Mouse (Mus musculus): Measurements from ENCODE around the gene Cd47. TPM values are rescaled to one million over a fixed set of nuclear protein-coding genes. Genes with fewer than 3 reads are reported as not detected.

Cd47 gene
- polyA plus RNA-seq, 1 experiment from 2014 or later: 96.3 TPM

DNA sequence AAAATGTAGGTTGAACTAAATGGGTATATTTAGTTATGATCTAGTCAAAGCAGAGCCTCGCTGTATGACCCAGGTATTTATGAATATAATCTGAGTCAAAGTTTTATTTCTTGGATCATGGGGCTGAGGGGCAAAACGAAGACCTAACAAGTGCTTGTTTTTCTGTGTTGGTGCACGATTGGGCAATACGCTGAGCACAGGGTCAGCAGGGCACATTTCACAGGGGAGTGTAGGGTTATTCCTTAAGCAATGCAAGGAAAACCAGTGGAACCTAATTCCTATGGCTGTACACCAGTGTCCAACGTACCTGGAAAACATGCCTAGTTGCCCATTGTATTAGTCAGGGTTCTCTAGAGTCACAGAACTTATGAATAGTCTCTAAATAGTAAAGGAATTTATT lies 12.6 kb upstream of the Cd47 start:
- DNase-seq: no peak
- WGBS: 87% methylated on average over 5 of the region's 5 CpGs

GRCm38 (mm10) chr16:49790575-49791465 lies 9.5 kb upstream of the Cd47 start:
- H3K36me3 ChIP-seq (ENCODE audit: insufficient read depth): no peaks in the 10 kb centered on the region
- no peak overlapping the region for H3K4me3 ChIP-seq (ENCODE audit: low read depth, low read length)
- no peak for TF ChIP-seq CTCF (IDR thresholded peaks at IDR 0.05; ENCODE audit: low read depth)
- no peak overlapping the region for H3K27ac ChIP-seq (ENCODE audit: low read depth)
- no peaks in the 10 kb centered on the region for H3K27me3 ChIP-seq (ENCODE audit: insufficient read depth, low read length)
- no peaks in the 10 kb centered on the region for H3K9me3 ChIP-seq (ENCODE audit: low read depth, low read length)
- H3K4me2 ChIP-seq: no peak overlapping the region
- no peak for DNase-seq
- no peak for ATAC-seq (ENCODE audit: insufficient read depth)
- H3K4me1 ChIP-seq (ENCODE audit: insufficient read depth): peaks cover 5% of the 10 kb centered on the region; the same call in 1 of the 2 replicates
- 86% methylated on average over 9 of the region's 9 CpGs for WGBS
- no peak overlapping the region for H3K9ac ChIP-seq

More for the DNA sequence above, 12.6 kb upstream of the Cd47 start:
- no peaks in the 10 kb centered on the region for H3K27me3 ChIP-seq (ENCODE audit: insufficient read depth, low read length)
- ATAC-seq (ENCODE audit: insufficient read depth): no peak
- H3K9me3 ChIP-seq (ENCODE audit: low read depth, low read length): no peaks in the 10 kb centered on the region
- no peak overlapping the region for H3K4me2 ChIP-seq
- H3K4me1 ChIP-seq (ENCODE audit: insufficient read depth): peaks cover 2% of the 10 kb centered on the region; the same call in 1 of the 2 replicates
- no peak overlapping the region for H3K27ac ChIP-seq (ENCODE audit: low read depth)
- no peaks in the 10 kb centered on the region for H3K36me3 ChIP-seq (ENCODE audit: insufficient read depth)
- H3K4me3 ChIP-seq (ENCODE audit: low read depth, low read length): no peak overlapping the region
- TF ChIP-seq CTCF (IDR thresholded peaks at IDR 0.05; ENCODE audit: low read depth): no peak
- no peak overlapping the region for H3K9ac ChIP-seq

DNA sequence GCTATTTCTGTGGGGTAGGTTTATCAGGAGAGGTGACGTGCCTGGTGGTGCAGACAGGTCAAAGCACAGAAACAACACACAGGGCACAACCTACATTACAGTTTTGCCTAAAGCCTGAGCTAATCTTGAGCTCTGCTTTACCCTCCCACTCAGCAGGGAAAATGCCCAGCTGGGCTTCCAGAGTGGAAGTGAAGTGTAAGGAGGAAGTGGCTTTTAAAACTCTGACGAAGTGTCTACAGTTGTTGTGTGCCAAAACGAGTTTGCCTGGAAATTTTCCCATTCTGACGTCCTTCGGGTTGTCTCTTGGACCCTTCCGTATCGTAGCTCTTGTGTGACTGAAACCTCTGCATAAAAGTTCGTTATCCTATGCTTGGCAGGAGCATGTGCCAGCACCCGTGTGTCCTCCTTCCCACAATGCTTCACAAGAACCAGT lies 7.9 kb upstream of the Cd47 start:
- no peak overlapping the region for H3K27ac ChIP-seq (ENCODE audit: low read depth)
- no peaks in the 10 kb centered on the region for H3K27me3 ChIP-seq (ENCODE audit: insufficient read depth, low read length)
- no peaks in the 10 kb centered on the region for H3K36me3 ChIP-seq (ENCODE audit: insufficient read depth)
- TF ChIP-seq CTCF (IDR thresholded peaks at IDR 0.05; ENCODE audit: low read depth): no peak
- ATAC-seq (ENCODE audit: insufficient read depth) (peak; percentile 80), DNase-seq (peak; percentile 84)
- no peak overlapping the region for H3K9ac ChIP-seq
- peaks cover 5% of the 10 kb centered on the region; the same call in 1 of the 2 replicates for H3K4me1 ChIP-seq (ENCODE audit: insufficient read depth)
- no peak overlapping the region for H3K4me2 ChIP-seq
- H3K9me3 ChIP-seq (ENCODE audit: low read depth, low read length): no peaks in the 10 kb centered on the region
- no peak overlapping the region for H3K4me3 ChIP-seq (ENCODE audit: low read depth, low read length)
- 34% methylated on average over 9 of the region's 9 CpGs for WGBS

GRCm38 (mm10) chr16:49793596-49793995 lies 6.7 kb upstream of the Cd47 start:
- no peak for TF ChIP-seq CTCF (IDR thresholded peaks at IDR 0.05; ENCODE audit: low read depth)
- H3K27me3 ChIP-seq (ENCODE audit: insufficient read depth, low read length): no peaks in the 10 kb centered on the region
- DNase-seq (no peak), ATAC-seq (ENCODE audit: insufficient read depth) (no peak)
- peaks cover 5% of the 10 kb centered on the region; the same call in 1 of the 2 replicates for H3K4me1 ChIP-seq (ENCODE audit: insufficient read depth)
- WGBS: 82% methylated on average over 9 of the region's 9 CpGs
- H3K9ac ChIP-seq: no peak overlapping the region
- H3K4me2 ChIP-seq: no peak overlapping the region
- H3K27ac ChIP-seq (ENCODE audit: low read depth): no peak overlapping the region
- no peak overlapping the region for H3K4me3 ChIP-seq (ENCODE audit: low read depth, low read length)
- H3K9me3 ChIP-seq (ENCODE audit: low read depth, low read length): no peaks in the 10 kb centered on the region
- no peaks in the 10 kb centered on the region for H3K36me3 ChIP-seq (ENCODE audit: insufficient read depth)

DNA sequence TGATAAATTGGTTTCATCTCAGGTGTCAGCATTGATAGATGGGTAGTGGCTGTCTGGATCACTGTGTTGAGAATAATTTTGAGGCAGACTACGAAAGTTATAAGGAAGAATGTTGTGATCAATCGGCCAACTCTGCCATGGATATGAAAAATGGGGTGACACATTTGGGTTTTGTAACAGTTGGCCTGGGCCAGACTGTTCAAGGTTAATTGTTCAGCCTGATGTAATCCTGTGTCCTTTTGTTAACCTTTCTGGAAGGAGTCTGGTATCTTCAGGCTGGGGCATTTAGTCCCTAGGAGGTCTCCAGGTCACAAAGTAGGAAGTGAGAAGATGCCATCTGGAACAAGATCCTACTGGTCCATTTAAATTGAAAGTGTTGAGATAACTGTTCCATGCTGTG lies 4.1 kb upstream of the Cd47 start:
- H3K4me3 ChIP-seq (ENCODE audit: low read depth, low read length): no peak overlapping the region
- no peaks in the 10 kb centered on the region for H3K36me3 ChIP-seq (ENCODE audit: insufficient read depth)
- no peaks in the 10 kb centered on the region for H3K9me3 ChIP-seq (ENCODE audit: low read depth, low read length)
- ATAC-seq (ENCODE audit: insufficient read depth) (no peak), DNase-seq (no peak)
- peaks cover 5% of the 10 kb centered on the region; the same call in 1 of the 2 replicates for H3K4me1 ChIP-seq (ENCODE audit: insufficient read depth)
- no peak overlapping the region for H3K27ac ChIP-seq (ENCODE audit: low read depth)
- TF ChIP-seq CTCF (IDR thresholded peaks at IDR 0.05; ENCODE audit: low read depth): no peak
- WGBS: 48% methylated on average over 2 of the region's 2 CpGs
- no peak overlapping the region for H3K9ac ChIP-seq
- no peak overlapping the region for H3K4me2 ChIP-seq
- no peaks in the 10 kb centered on the region for H3K27me3 ChIP-seq (ENCODE audit: insufficient read depth, low read length)

- Histone ChIP-seq H3K4me3 (ENCODE audit: low read depth, low read length) (no peak overlapping the region), H3K4me1 (ENCODE audit: insufficient read depth) (peaks cover 7% of the 10 kb centered on the region; the same call in 1 of the 2 replicates), H3K9me3 (ENCODE audit: low read depth, low read length) (no peaks in the 10 kb centered on the region), H3K27me3 (ENCODE audit: insufficient read depth, low read length) (no peaks in the 10 kb centered on the region), H3K36me3 (ENCODE audit: insufficient read depth) (no peaks in the 10 kb centered on the region), H3K27ac (ENCODE audit: low read depth) (no peak overlapping the region), H3K4me2 (no peak overlapping the region), H3K9ac (no peak overlapping the region)
- TF ChIP-seq CTCF (IDR thresholded peaks at IDR 0.05; ENCODE audit: low read depth): no peak
- WGBS: 82% methylated on average over 2 of the region's 2 CpGs
- ATAC-seq (ENCODE audit: insufficient read depth) (no peak), DNase-seq (no peak)
Measured at GRCm38 (mm10) chr16:49796954-49797353, 3.4 kb upstream of the Cd47 start.

GRCm38 (mm10) chr16:49798790-49799189 lies 1.5 kb upstream of the Cd47 start:
- 0 out of 2 replicates have a peak overlapping the region, but pooled peaks have one; percentile 37 for H3K27ac ChIP-seq (ENCODE audit: low read depth)
- no peak overlapping the region for H3K9ac ChIP-seq
- no peak for TF ChIP-seq CTCF (IDR thresholded peaks at IDR 0.05; ENCODE audit: low read depth)
- 72% methylated on average over 6 of the region's 6 CpGs for WGBS
- H3K9me3 ChIP-seq (ENCODE audit: low read depth, low read length): no peaks in the 10 kb centered on the region
- ATAC-seq (ENCODE audit: insufficient read depth): no peak
- H3K4me1 ChIP-seq (ENCODE audit: insufficient read depth): 0 out of 2 replicates have a peak, but pooled peaks cover 2% of the 10 kb centered on the region
- H3K4me3 ChIP-seq (ENCODE audit: low read depth, low read length): no peak overlapping the region
- H3K27me3 ChIP-seq (ENCODE audit: insufficient read depth, low read length): no peaks in the 10 kb centered on the region
- H3K36me3 ChIP-seq (ENCODE audit: insufficient read depth): no peaks in the 10 kb centered on the region
- DNase-seq: peak; percentile 27
- no peak overlapping the region for H3K4me2 ChIP-seq
